Mouse (Mus musculus) testis, adult 2 months (tissue): ENCODE results near the gene Fam222b.

Source experiments
- CTCF ChIP-seq: fragments of 200-500 bp; IDR thresholded peaks from 2 replicates; pipeline ENCODE4 v1.5.1; 2012; ENCODE audit warnings: low read depth, mild to moderate bottlenecking, inconsistent platforms, low read length, moderate library complexity; ENCODE audit not compliant: control insufficient read depth, insufficient read depth, insufficient replicate concordance
- POLR2A ChIP-seq: fragments of 200-500 bp; IDR thresholded peaks from 2 replicates; pipeline ENCODE4 v1.6.1; 2012; ENCODE audit warnings: low read depth, mild to moderate bottlenecking, inconsistent platforms, low read length, moderate library complexity; ENCODE audit not compliant: control insufficient read depth

GRCm38 (mm10) chr11:78104501-78104900, 10.0 kb downstream of the Fam222b start:
- TF ChIP-seq CTCF (no peak), POLR2A (no peak)
